Mouse (Mus musculus) retina, postnatal 1 day (tissue): ENCODE results near the gene Plin5.
"Not testable (repeated sequence)": the region's sequence is repeated elsewhere in the genome, so short reads cannot be mapped to it uniquely, and the experiment has no call there.

Experiments used
- DNase-seq: peaks from one replicate; pipeline ENCODE4 v3.0.0-alpha.2; 2012

The Plin5 gene

DNA sequence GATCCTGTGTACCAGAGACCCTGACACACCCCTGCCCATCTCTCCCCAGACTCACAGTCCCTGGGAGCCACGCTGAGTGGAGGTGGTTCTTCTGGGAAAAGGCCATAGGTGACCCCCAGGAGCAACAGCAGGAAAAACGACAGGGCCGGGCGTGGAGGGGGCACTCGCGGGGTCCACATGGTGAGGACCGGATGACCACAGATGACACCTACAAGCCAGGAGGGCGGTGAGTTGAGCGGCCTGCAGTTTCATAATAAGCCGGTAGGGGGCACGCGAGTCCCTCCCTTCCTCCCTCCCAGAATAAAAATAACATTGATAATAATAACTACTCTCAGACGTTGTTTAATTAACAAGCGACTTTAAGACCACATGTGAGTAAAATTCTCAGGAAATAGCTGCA lies 15.3 kb upstream of the Plin5 start:
- peak; percentile 70 for DNase-seq

- peak; percentile 69 for DNase-seq
Measured at GRCm38 (mm10) chr17:56131814-56132213, 14.4 kb upstream of the Plin5 start.

- no peak for DNase-seq
Measured at GRCm38 (mm10) chr17:56131136-56131535, 13.7 kb upstream of the Plin5 start.

DNA sequence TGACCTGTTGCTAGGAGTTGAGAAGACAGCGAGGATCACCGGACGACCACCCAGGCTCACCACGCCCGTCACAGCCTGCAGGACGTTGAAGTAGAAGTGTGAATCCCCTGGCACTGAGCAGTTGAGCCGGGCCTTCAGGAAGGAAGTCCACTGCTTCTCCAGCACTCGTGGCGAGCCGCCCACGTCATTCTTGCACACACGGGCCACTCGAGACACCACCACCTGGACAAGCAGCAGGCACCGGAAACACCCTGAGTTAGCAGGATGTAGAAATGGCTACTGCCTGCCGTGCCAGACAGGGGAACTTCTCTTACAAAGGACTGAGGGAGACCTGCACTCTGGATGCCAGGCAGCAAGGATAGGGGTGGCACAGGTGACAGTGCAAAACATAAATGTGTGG lies 10.8 kb upstream of the Plin5 start:
- DNase-seq: no peak

DNA sequence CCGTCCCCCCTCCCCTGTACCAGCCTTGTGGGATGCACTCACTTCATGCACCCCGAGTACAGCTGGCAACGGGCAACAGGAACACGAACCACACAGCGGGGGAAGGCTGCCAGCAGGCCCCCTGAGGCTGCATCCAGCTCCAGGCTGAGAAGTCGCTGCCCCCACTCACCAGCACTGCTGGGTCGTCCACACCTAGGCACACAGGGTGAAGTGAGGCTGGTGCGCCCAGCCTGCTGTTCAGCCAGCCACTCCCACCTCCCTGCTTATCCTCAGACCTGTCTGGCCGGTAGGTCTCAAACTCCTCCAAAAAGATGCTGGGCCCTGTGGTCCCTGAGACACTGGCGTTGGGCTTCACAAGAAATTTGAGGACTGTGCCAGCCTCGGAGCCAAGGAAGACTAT lies 8.8 kb upstream of the Plin5 start:
- no peak for DNase-seq

- DNase-seq: no peak
Measured at GRCm38 (mm10) chr17:56125276-56125630, 7.9 kb upstream of the Plin5 start.

DNA sequence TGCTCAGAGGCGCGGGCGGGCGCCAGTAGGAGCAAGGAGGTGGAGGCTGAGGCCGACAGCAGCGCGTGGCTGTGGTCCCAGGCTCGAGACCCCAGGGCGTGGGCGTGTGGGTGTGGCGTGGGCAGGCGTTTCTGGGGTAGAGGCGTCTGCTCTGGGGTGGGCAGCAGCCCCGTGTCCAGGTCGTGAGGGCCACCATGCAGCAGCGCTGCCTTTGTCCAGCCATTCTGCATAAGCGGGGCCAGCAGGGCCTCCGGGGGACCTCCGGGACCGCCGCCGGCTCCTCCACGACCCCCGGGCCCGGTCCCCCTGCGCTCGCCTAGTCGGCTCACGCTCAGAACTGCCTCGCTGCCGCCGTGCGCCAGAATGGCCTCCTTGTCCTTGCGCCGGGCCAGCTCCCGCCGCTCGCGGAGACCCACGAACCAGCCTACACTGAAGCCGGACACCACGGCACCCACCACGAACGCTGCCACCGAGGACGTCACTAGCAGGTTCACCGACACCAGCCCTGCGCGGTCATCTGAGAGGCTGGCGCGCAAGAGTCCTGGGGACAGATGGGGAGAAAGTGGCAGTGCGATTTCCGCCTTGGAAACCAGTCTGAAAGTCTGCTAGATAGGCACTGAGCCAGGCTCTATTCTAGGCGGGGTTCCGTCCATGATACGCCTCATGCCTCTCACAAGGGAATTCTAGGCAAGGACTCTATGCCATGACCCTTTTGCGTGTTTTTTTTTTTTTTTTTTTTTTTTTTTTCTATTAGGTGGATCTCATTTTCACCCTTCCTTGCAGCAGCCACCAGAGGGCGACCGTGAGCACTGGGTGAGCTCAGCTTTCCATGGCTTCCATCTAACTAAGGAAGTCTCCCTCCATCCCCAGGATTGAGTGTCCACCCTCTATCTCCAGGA lies 7.2 kb upstream of the Plin5 start:
- peak; percentile 78 for DNase-seq

GRCm38 (mm10) chr17:56123681-56124340 lies 6.4 kb upstream of the Plin5 start:
- no peak for DNase-seq

DNA sequence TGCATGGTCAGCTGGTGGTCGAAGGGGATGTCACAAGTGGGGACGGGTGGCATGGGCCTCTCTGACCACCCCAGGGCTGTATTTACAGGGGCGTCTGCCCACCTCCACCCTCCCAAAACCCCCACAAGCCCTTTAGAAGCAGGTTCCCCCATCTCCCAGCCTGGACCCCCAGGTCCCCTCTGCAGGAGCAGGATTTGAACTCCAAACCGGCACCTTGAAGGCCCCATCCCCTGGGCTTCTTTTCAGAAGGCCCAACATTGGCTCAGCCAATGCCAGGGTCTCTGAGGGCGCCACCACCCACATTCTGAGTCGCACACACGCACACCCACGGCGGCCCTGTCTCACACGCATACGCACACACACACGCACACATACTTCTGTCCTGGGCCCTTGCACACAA lies 5.8 kb upstream of the Plin5 start:
- no peak for DNase-seq

DNA sequence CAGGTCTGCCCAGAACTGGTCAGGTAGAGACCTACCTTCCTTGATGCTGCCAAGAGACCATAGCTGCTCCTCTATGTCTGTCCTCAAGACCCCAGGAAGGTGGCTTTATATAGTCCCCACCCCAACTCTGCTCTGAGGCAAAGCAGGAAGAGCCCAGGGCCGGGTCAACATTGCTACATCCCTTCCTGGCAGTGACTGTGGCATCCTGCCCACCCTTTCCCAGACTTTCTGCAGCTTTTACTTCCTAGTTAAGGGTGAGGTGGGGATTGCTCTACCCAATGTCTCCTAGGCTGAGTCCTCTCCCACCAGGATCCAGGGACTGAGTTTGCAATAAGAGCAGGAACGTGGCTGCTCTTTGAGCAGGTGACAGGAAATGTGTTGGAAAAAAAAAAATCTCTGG lies 4.4 kb upstream of the Plin5 start, which contains the start of gene Lrg1:
Gene Lrg1, minus strand, starts transcription at position 176 of the 400 bp plus-strand sequence.
- DNase-seq: no peak

GRCm38 (mm10) chr17:56119981-56120880 lies 2.8 kb upstream of the Plin5 start:
- DNase-seq: no peak

- DNase-seq: no peak
Measured at GRCm38 (mm10) chr17:56119431-56119830, 2.0 kb upstream of the Plin5 start.

GRCm38 (mm10) chr17:56116193-56116592 lies 1.2 kb downstream of the Plin5 start:
- no peak for DNase-seq

- DNase-seq: no peak
Measured at GRCm38 (mm10) chr17:56112743-56113142, 4.7 kb downstream of the Plin5 start.

GRCm38 (mm10) chr17:56111864-56112263 lies 5.5 kb downstream of the Plin5 start:
- DNase-seq: peak; percentile 85

DNA sequence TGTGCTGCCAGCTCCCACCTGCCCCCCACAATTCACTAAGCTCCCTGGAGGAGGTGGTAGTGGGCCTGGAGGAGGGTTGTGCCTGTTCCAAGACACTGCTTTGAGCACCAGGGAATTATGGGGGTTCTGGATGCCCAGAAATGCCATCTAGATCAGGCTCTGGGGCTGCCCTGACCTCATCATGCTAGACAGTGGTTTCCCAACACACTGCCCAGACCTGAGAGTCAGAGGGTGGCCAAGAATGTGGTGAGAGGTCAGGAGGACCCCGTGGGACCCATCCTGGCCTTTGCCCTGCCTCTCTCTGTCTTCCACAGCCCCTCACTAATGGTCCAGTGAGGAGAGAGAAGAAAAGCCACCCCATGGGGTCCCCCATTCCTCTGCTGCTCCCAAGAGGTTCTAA lies 6.4 kb downstream of the Plin5 start:
- no peak for DNase-seq

GRCm38 (mm10) chr17:56110571-56110970 lies 6.8 kb downstream of the Plin5 start:
- DNase-seq: no peak

- DNase-seq: no peak
Measured at GRCm38 (mm10) chr17:56109219-56110051, 8.0 kb downstream of the Plin5 start, which contains the start of gene Plin4. Gene Plin4, minus strand, starts transcription at chr17:56109803.

DNA sequence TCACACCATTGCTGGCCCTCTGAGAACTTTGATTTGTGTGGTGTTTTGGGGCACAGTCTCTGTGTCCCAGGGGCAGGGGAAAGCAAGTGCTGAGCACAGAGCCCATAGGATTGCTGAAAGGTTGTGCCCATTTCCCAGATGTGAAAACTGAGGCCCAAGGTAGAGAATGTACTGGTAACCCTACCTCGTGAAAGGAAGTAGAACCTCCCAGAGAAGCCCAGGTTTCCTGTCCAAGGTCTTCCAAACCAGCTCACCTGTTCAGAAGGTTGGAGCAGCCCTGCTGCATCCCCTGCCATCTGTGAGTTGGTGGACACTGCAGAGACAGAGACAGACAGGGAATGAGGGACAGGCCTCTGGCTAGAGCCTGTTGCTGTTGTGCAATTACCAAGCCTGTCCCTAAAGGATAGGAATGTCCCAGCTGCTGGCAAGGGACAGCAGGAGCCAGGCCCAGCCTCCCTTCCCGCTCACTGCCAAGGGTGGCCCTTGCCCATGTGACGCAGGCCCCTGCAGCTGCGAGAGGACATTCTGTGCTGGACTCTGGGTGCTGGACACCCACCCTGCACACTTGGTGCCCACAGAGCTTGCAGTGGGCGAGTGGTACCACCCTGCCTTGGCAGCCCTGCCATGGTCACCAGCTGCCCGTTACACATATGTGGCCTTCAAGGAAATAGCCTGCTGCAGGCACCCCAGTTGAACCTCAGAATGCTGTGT lies 8.9 kb downstream of the Plin5 start:
- DNase-seq: no peak

DNA sequence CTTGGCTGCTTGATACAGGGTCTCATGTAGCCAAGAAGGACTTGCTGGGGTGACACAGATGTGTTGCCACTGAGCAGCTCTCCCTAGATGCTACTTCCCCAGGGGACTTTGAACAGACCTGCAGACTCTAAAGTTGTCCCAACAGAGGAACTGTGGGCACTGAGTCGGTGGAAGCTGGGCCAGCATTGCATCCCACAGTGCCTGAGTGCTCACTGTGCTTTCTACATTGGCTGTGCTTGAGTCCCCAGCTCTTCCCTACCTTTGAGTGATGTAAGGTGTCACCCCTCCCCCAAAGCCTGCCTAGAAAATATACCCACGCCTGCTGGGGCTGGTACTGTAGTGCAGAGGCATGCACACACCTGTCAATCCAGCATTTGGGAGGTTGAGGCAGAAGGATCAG lies 9.7 kb downstream of the Plin5 start:
- no peak for DNase-seq

GRCm38 (mm10) chr17:56106981-56107380 lies 10.4 kb downstream of the Plin5 start:
- no peak for DNase-seq

GRCm38 (mm10) chr17:56106436-56106835 lies 11.0 kb downstream of the Plin5 start:
- DNase-seq: not testable (repeated sequence)
